Mouse (Mus musculus): ENCODE results near the gene Arid3a.

Arid3a gene

GRCm38 (mm10) chr10:79976071-79976721 is 49.4 kb downstream of the Arid3a start:
- DNase-seq (ENCODE audit: low spot score in 2 of 2), result no peak

- DNase-seq (ENCODE audit: low spot score in 2 of 2), result no peak
These were observed 49.9 kb downstream of the Arid3a start for GRCm38 (mm10) chr10:79976722-79977107.

GRCm38 (mm10) chr10:79977324-79977723 is 50.5 kb downstream of the Arid3a start:
- no peak for DNase-seq (ENCODE audit: low spot score in 2 of 2)

GRCm38 (mm10) chr10:79978061-79978460 is 51.2 kb downstream of the Arid3a start:
- DNase-seq (ENCODE audit: low spot score in 2 of 2), result no peak

- DNase-seq (ENCODE audit: low spot score in 2 of 2), result no peak
These were observed 52.7 kb downstream of the Arid3a start for GRCm38 (mm10) chr10:79979401-79980155.

- DNase-seq (ENCODE audit: low spot score in 2 of 2), result no peak
These were observed 56.4 kb downstream of the Arid3a start for GRCm38 (mm10) chr10:79983205-79983604.

- DNase-seq (ENCODE audit: low spot score in 2 of 2), result peak; percentile 63 to 72
These were observed 56.8 kb downstream of the Arid3a start for GRCm38 (mm10) chr10:79983670-79984069.

GRCm38 (mm10) chr10:79984195-79984816 is 57.5 kb downstream of the Arid3a start, which contains the start of gene Tmem259:
TSS of gene Tmem259 (minus strand) at chr10:79984330.
- peak; percentile 83 to 85 for DNase-seq (ENCODE audit: low spot score in 2 of 2)

- DNase-seq (ENCODE audit: low spot score in 2 of 2), result peak; percentile 92 to 96
These were observed 58.0 kb downstream of the Arid3a start for GRCm38 (mm10) chr10:79984871-79985270.

- peak; percentile 70 to 74 for DNase-seq (ENCODE audit: low spot score in 2 of 2)
These were observed 58.7 kb downstream of the Arid3a start for GRCm38 (mm10) chr10:79985334-79986231.

GRCm38 (mm10) chr10:79986232-79986878 is 59.5 kb downstream of the Arid3a start:
- no peak for DNase-seq (ENCODE audit: low spot score in 2 of 2)

- DNase-seq (ENCODE audit: low spot score in 2 of 2), result peak; percentile 86 to 94
These were observed 60.1 kb downstream of the Arid3a start for GRCm38 (mm10) chr10:79986963-79987362.

- no peak for DNase-seq (ENCODE audit: low spot score in 2 of 2)
These were observed 61.1 kb downstream of the Arid3a start for GRCm38 (mm10) chr10:79987771-79988505.

GRCm38 (mm10) chr10:79988506-79989271 is 61.8 kb downstream of the Arid3a start, which contains the start of gene Cnn2:
TSS of gene Cnn2 (plus strand) at chr10:79988584.
- peak; percentile 43 to 60 for DNase-seq (ENCODE audit: low spot score in 2 of 2)

GRCm38 (mm10) chr10:79989272-79989786 is 62.5 kb downstream of the Arid3a start:
- no peak for DNase-seq (ENCODE audit: low spot score in 2 of 2)

GRCm38 (mm10) chr10:79989870-79990269 is 63.0 kb downstream of the Arid3a start:
- no peak for DNase-seq (ENCODE audit: low spot score in 2 of 2)

GRCm38 (mm10) chr10:79991099-79991498 is 64.3 kb downstream of the Arid3a start:
- no peak for DNase-seq (ENCODE audit: low spot score in 2 of 2)

GRCm38 (mm10) chr10:79991548-79991947 is 64.7 kb downstream of the Arid3a start:
- DNase-seq (ENCODE audit: low spot score in 2 of 2), result no peak

- no peak for DNase-seq (ENCODE audit: low spot score in 2 of 2)
These were observed 67.7 kb downstream of the Arid3a start for GRCm38 (mm10) chr10:79994397-79995115.
